Mouse (Mus musculus): ENCODE results near the gene Olfr221. TPM values are rescaled to one million over a fixed set of nuclear protein-coding genes. Genes with fewer than 3 reads are reported as not detected.

Olfr221 gene
- polyA plus RNA-seq, 1 experiment from 2014 or later, result not detected

GRCm38 (mm10) chr14:52044901-52045678, 2.8 kb upstream of the Olfr221 start:
- Histone ChIP-seq H3K9me3 (ENCODE audit: control insufficient read depth, low read length) (no peaks in the 10 kb centered on the region), H3K36me3 (ENCODE audit: control insufficient read depth, insufficient read depth, low read length) (no peaks in the 10 kb centered on the region), H3K27ac (replicated peaks; ENCODE audit: low read depth, low read length) (no peak overlapping the region), H3K4me3 (replicated peaks; ENCODE audit: low read depth, low read length) (no peak overlapping the region), H3K9ac (replicated peaks; ENCODE audit: low read length) (no peak overlapping the region), H3K4me1 (ENCODE audit: control insufficient read depth, insufficient read depth, low read length) (no peaks in the 10 kb centered on the region; the same call in 1 of the 2 replicates), H3K4me2 (ENCODE audit: low read length) (no peak overlapping the region), H3K27me3 (ENCODE audit: control insufficient read depth, insufficient read depth, low read length) (no peaks in the 10 kb centered on the region)
- DNase-seq (peak; percentile 73), ATAC-seq (ENCODE audit: low FRiP score, low TSS enrichment) (peak; percentile 43; the same call in 1 of the 2 replicates)
- WGBS, result 8% methylated on average over 8 of the region's 8 CpGs

- Histone ChIP-seq H3K9me3 (ENCODE audit: control insufficient read depth, low read length) (no peaks in the 10 kb centered on the region), H3K4me3 (replicated peaks; ENCODE audit: low read depth, low read length) (no peak overlapping the region), H3K4me1 (ENCODE audit: control insufficient read depth, insufficient read depth, low read length) (no peaks in the 10 kb centered on the region; the same call in 1 of the 2 replicates), H3K4me2 (ENCODE audit: low read length) (no peak overlapping the region), H3K36me3 (ENCODE audit: control insufficient read depth, insufficient read depth, low read length) (no peaks in the 10 kb centered on the region), H3K9ac (replicated peaks; ENCODE audit: low read length) (no peak overlapping the region), H3K27ac (replicated peaks; ENCODE audit: low read depth, low read length) (no peak overlapping the region), H3K27me3 (ENCODE audit: control insufficient read depth, insufficient read depth, low read length) (no peaks in the 10 kb centered on the region)
- 71% methylated on average over 6 of the region's 6 CpGs for WGBS
- ATAC-seq (ENCODE audit: low FRiP score, low TSS enrichment), result no peak
- no peak for DNase-seq
Observed at GRCm38 (mm10) chr14:52043446-52043845, 1.2 kb upstream of the Olfr221 start.

DNA sequence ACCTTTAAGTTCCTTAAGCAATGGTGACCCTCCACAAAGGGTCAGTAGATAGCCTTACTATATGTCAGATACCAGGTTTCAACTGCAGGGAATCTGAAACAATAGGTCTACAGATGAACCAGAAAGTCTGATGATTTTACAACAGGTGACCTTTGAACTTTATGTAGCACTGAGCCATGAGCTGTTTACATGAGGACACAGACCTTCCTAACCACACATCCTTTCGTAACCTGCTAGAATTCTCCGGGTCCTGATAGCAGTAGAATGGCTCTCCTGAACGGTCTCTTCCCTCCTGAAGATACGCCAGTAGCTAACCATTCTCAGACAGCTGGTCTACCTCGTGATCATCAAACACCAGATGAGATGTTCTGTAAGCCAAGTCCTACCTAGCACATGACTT, 2.9 kb downstream of the Olfr221 start:
- WGBS, result 92% methylated on average over 5 of the region's 5 CpGs

DNA sequence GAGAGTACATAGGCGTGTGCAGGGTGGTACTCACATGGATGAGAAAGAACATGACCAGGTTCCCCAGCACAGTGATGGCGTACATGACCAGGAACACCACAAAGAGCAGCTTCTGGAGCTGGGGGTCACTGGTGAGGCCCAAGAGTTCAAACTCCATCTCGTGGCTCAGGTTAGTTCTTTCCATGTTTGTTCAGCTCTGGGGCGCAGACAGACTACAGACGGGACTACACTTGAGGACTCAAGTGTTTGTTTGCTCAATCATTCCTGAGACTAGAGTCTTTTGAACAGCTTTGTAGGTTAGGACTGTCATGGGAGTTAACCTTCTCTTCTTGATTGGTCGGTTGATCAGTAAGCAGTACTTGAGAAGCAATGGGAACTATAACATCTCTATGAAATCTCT, 6.3 kb downstream of the Olfr221 start:
- 90% methylated on average over 6 of the region's 6 CpGs for WGBS
- no peak overlapping the region for H3K9ac ChIP-seq (replicated peaks; ENCODE audit: low read length)
- H3K4me2 ChIP-seq (ENCODE audit: low read length), result no peak overlapping the region
- no peak overlapping the region for H3K27ac ChIP-seq (replicated peaks; ENCODE audit: low read depth, low read length)
- DNase-seq (no peak), ATAC-seq (ENCODE audit: low FRiP score, low TSS enrichment) (no peak)
- H3K36me3 ChIP-seq (ENCODE audit: control insufficient read depth, insufficient read depth, low read length), result no peaks in the 10 kb centered on the region
- H3K4me3 ChIP-seq (replicated peaks; ENCODE audit: low read depth, low read length), result no peak overlapping the region
- H3K9me3 ChIP-seq (ENCODE audit: control insufficient read depth, low read length), result no peaks in the 10 kb centered on the region
- no peaks in the 10 kb centered on the region for H3K27me3 ChIP-seq (ENCODE audit: control insufficient read depth, insufficient read depth, low read length)
- H3K4me1 ChIP-seq (ENCODE audit: control insufficient read depth, insufficient read depth, low read length), result no peaks in the 10 kb centered on the region

More for the DNA sequence above, 2.9 kb downstream of the Olfr221 start:
- Histone ChIP-seq H3K4me3 (replicated peaks; ENCODE audit: low read depth, low read length) (no peak overlapping the region), H3K4me2 (ENCODE audit: low read length) (no peak overlapping the region), H3K27me3 (ENCODE audit: control insufficient read depth, insufficient read depth, low read length) (no peaks in the 10 kb centered on the region), H3K36me3 (ENCODE audit: control insufficient read depth, insufficient read depth, low read length) (no peaks in the 10 kb centered on the region), H3K9me3 (ENCODE audit: control insufficient read depth, low read length) (no peaks in the 10 kb centered on the region), H3K27ac (replicated peaks; ENCODE audit: low read depth, low read length) (no peak overlapping the region), H3K4me1 (ENCODE audit: control insufficient read depth, insufficient read depth, low read length) (no peaks in the 10 kb centered on the region), H3K9ac (replicated peaks; ENCODE audit: low read length) (no peak overlapping the region)
- ATAC-seq (ENCODE audit: low FRiP score, low TSS enrichment) (no peak), DNase-seq (no peak)

DNA sequence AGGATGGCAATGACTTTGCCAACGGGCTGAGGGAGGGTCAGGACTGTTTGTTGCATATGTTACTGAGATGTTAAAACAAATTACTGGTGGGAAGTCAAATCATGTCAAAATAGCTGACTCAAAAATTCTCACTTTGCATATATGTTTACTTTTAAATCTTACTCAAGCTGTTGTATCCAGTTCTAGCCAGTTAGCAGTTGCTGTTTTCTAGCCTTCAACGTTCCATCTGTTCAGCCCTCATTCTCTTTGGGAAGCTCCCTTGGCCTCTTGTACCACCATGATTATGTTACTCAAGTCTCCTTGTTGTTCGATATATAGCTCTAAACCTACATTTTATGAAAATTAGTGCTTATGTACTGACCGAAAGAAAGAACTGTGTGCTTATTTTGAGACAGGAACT, 15.9 kb downstream of the Olfr221 start:
- Histone ChIP-seq H3K27me3 (ENCODE audit: control insufficient read depth, insufficient read depth, low read length) (no peaks in the 10 kb centered on the region), H3K4me2 (ENCODE audit: low read length) (no peak overlapping the region), H3K9ac (replicated peaks; ENCODE audit: low read length) (no peak overlapping the region), H3K36me3 (ENCODE audit: control insufficient read depth, insufficient read depth, low read length) (no peaks in the 10 kb centered on the region), H3K4me3 (replicated peaks; ENCODE audit: low read depth, low read length) (no peak overlapping the region), H3K27ac (replicated peaks; ENCODE audit: low read depth, low read length) (no peak overlapping the region), H3K9me3 (ENCODE audit: control insufficient read depth, low read length) (no peaks in the 10 kb centered on the region), H3K4me1 (ENCODE audit: control insufficient read depth, insufficient read depth, low read length) (peaks cover 3% of the 10 kb centered on the region; the same call in 1 of the 2 replicates)
- ATAC-seq (ENCODE audit: low FRiP score, low TSS enrichment), result no peak
- DNase-seq, result no peak
- WGBS, result 94% methylated on average over 4 of the region's 4 CpGs

- no peak overlapping the region for H3K4me3 ChIP-seq (replicated peaks; ENCODE audit: low read depth, low read length)
- no peaks in the 10 kb centered on the region for H3K9me3 ChIP-seq (ENCODE audit: control insufficient read depth, low read length)
- no peaks in the 10 kb centered on the region for H3K36me3 ChIP-seq (ENCODE audit: control insufficient read depth, insufficient read depth, low read length)
- peaks cover 8% of the 10 kb centered on the region for H3K4me1 ChIP-seq (ENCODE audit: control insufficient read depth, insufficient read depth, low read length)
- WGBS, result 95% methylated on average over 2 of the region's 2 CpGs
- H3K9ac ChIP-seq (replicated peaks; ENCODE audit: low read length), result no peak overlapping the region
- H3K27ac ChIP-seq (replicated peaks; ENCODE audit: low read depth, low read length), result no peak overlapping the region
- H3K27me3 ChIP-seq (ENCODE audit: control insufficient read depth, insufficient read depth, low read length), result no peaks in the 10 kb centered on the region
- DNase-seq (no peak), ATAC-seq (ENCODE audit: low FRiP score, low TSS enrichment) (no peak)
- H3K4me2 ChIP-seq (ENCODE audit: low read length), result no peak overlapping the region
Observed at GRCm38 (mm10) chr14:52024133-52024532, 18.1 kb downstream of the Olfr221 start.

DNA sequence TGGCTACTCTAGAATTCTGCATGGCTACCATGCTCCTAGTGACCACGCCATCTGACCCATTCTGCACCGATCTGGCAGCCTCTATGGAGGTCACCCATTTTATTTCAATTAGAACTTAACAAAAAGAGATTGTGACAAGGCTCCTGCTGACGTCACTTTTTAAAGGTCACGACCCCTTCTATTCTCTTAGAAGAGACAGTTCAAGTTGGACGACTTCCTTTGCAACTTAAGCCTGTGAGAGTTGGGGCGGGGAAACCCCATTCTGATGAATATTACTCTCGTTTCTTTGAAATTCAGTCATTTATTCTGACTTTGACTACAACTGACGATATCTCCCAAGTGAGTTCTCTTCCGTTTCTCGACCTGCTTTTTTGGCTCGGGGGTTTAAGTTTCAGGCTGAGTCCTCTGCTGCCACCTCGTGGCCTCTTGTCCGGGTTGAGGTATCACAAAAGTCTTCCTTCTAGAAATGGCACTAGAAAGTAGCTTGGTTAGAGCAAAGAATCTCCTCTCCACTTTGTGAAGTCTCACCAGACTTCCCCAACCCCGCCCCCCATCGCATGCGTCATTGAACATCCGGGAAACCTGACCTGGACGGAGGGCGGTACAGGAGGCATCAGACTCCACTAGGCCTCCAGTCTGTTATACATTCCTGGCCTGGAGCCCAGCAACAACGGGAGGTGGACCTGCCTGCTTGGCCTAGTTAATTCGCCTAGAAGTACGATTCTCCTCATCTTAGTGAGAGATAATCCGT, 19.4 kb downstream of the Olfr221 start:
- H3K4me3 ChIP-seq (replicated peaks; ENCODE audit: low read depth, low read length), result peak overlapping the region; percentile 14; the same call in 1 of the 2 replicates

DNA sequence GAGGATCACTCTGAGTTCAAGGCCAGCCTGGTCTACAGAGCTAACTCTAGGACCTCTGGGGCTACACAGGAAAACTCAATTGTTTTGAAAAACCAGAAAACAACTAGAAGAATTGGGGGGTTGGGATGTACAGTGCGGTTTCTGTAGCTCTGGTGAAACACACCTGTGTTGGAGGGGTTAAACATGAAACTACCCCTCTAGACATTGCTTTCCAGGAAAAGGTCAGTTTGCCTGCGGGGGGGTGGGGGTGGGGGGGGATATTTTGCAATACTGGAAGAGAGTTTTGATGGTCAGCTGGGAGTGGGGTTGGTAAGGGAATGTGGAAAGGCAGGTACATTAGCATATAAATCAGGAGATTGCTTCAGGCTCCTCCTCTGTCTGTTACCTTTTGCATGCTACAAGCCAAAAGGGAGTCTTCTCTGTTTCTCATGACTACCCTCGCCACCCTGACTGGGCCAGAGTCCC, 20.0 kb downstream of the Olfr221 start:
- no peak overlapping the region for H3K9ac ChIP-seq (replicated peaks; ENCODE audit: low read length)

More for the DNA sequence above, 19.4 kb downstream of the Olfr221 start:
- H3K27me3 ChIP-seq (ENCODE audit: control insufficient read depth, insufficient read depth, low read length), result no peaks in the 10 kb centered on the region
- 2% methylated on average over 23 of the region's 23 CpGs for WGBS
- H3K27ac ChIP-seq (replicated peaks; ENCODE audit: low read depth, low read length), result peak overlapping the region; percentile 74
- ATAC-seq (ENCODE audit: low FRiP score, low TSS enrichment) (0 out of 2 replicates have a peak, but pooled peaks have one; percentile 10), DNase-seq (peak; percentile 92)
- H3K9ac ChIP-seq (replicated peaks; ENCODE audit: low read length), result peak overlapping the region; percentile 37
- peaks cover 16% of the 10 kb centered on the region for H3K4me1 ChIP-seq (ENCODE audit: control insufficient read depth, insufficient read depth, low read length)
- no peaks in the 10 kb centered on the region for H3K9me3 ChIP-seq (ENCODE audit: control insufficient read depth, low read length)
- H3K4me2 ChIP-seq (ENCODE audit: low read length), result peak overlapping the region; percentile 46
- no peaks in the 10 kb centered on the region for H3K36me3 ChIP-seq (ENCODE audit: control insufficient read depth, insufficient read depth, low read length)

More for the DNA sequence above, 20.0 kb downstream of the Olfr221 start:
- Histone ChIP-seq H3K27ac (replicated peaks; ENCODE audit: low read depth, low read length) (no peak overlapping the region), H3K9me3 (ENCODE audit: control insufficient read depth, low read length) (no peaks in the 10 kb centered on the region), H3K4me2 (ENCODE audit: low read length) (peak overlapping the region; percentile 46), H3K36me3 (ENCODE audit: control insufficient read depth, insufficient read depth, low read length) (no peaks in the 10 kb centered on the region), H3K27me3 (ENCODE audit: control insufficient read depth, insufficient read depth, low read length) (no peaks in the 10 kb centered on the region), H3K4me1 (ENCODE audit: control insufficient read depth, insufficient read depth, low read length) (peaks cover 16% of the 10 kb centered on the region), H3K4me3 (replicated peaks; ENCODE audit: low read depth, low read length) (no peak overlapping the region)
- ATAC-seq (ENCODE audit: low FRiP score, low TSS enrichment) (no peak), DNase-seq (no peak)
- 64% methylated on average over 3 of the region's 3 CpGs for WGBS

Measured in midbrain, embryonic 14.5 days (tissue).